Mouse (Mus musculus): Measurements from ENCODE around the gene Mgst2.

DNA sequence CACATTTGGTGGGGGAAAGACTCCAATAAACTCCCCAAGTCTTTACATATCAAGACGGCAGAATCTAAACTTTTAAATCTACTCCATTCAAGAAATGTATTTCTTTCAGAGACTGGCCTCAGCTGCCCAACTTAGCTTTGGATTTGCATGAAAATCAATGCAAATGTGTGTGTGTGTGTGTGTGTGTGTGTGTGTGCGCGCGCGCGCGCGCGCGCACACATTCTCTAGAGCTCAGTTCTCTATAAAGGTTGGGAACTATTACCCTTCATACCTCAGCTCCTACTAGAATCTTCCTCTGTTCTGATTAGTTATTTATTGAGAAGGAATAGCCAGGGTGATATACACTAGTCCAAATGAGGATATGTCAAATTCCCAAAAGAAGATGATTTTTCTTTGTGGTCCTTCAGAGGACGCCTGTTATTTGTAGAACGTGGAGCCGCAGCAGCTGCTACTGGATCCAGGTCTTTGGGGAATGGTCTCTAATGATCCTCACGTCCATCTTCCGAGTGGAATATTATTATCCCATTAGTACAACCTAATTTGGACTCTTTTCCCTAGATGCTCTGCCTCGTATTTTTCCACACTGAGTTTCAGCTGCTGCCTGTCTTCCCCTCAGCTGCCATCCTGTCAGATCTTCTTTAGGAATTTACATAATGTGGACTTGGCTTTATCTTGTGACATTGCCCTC, 71.9 kb downstream of the Mgst2 start:
- no peak for TF ChIP-seq POLR2A (IDR thresholded peaks at IDR 0.05; ENCODE audit: low read depth, low read length)
- TF ChIP-seq CTCF (IDR thresholded peaks at IDR 0.05; ENCODE audit: borderline replicate concordance, insufficient read depth, low read length): no peak
